Mouse (Mus musculus) C2C12 (cell line): ENCODE results near the gene Dip2c.

Source experiments
- CEBPB ChIP-seq: IDR thresholded peaks from one replicate; pipeline ENCODE4 v1.6.1; 2011; ENCODE audit warnings: low read depth, mild to moderate bottlenecking, control low read depth, moderate library complexity
- CTCF ChIP-seq: IDR thresholded peaks from one replicate; pipeline ENCODE4 v1.5.1; 2011; ENCODE audit not compliant: control insufficient read depth, insufficient read depth, insufficient read length
- FOSL1 ChIP-seq: IDR thresholded peaks from one replicate; pipeline ENCODE4 v1.8.0; 2011; ENCODE audit warnings: mild to moderate bottlenecking, low read length; ENCODE audit not compliant: poor library complexity, insufficient read depth, severe bottlenecking
- MAX ChIP-seq: IDR thresholded peaks from one replicate; pipeline ENCODE4 v1.6.1; 2011; ENCODE audit warnings: mild to moderate bottlenecking, control low read depth
- MYOD1 ChIP-seq: IDR thresholded peaks from one replicate; pipeline ENCODE4 v1.6.1; 2011; ENCODE audit warnings: low read depth; ENCODE audit not compliant: control insufficient read depth, insufficient read length
- MYOG ChIP-seq: IDR thresholded peaks from one replicate; pipeline ENCODE4 v1.6.1; 2011; ENCODE audit not compliant: control insufficient read depth, insufficient read length; ENCODE audit errors: extremely low read depth
- USF1 ChIP-seq: IDR thresholded peaks from one replicate; pipeline ENCODE4 v1.6.1; 2011; ENCODE audit warnings: low read depth, mild to moderate bottlenecking, control low read depth, moderate library complexity

DNA sequence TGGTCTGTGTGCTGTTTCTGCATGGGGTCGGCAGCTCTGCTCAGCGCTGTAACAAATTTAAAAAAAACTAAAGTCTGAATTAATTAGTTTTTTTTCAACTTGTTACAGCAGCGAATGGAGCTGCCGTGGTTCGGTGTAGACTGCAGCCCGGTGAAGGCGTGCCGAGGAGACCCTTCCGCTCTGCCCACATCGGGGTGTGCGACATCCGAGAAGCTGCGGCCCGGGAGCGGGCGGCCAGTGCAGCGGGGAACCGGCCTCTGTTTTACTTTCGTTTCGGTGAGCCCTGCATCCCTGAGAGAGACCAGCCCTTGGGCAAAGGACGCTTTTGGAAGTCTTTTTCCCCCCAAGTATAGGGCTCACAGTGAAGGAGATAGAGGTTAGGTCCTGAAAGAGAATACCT is 218.4 kb downstream of the Dip2c start:
- TF ChIP-seq USF1 = no peak
- TF ChIP-seq CTCF = no peak
- no peak for TF ChIP-seq MAX
- TF ChIP-seq MYOD1 = no peak
- TF ChIP-seq CEBPB = no peak
- no peak for TF ChIP-seq MYOG
- no peak for TF ChIP-seq FOSL1
